Mouse (Mus musculus) liver, embryonic 18 days (tissue): ENCODE results near the gene Apopt1. TPM values are rescaled to one million over a fixed set of nuclear protein-coding genes. Genes with fewer than 3 reads are reported as not detected.

Experiments used
- polyA plus RNA-seq: library from polyadenylated mRNA; depleted of rRNA; stranded (reverse); fragments of >200 nt; gene quantifications from 2 replicates; pipeline ENCODE4 v1.2.3, GENCODE M21; 2012; rRNA removed

Apopt1 gene
- polyA plus RNA-seq = 13.6 TPM in 2 replicates

GRCm38 (mm10) chr12:111713004-111713651, at the start of gene Apopt1, which contains the start of gene Bag5:
Gene Apopt1, plus strand, starts transcription at chr12:111713261.
Gene Bag5, minus strand, starts transcription at chr12:111713257.

GRCm38 (mm10) chr12:111672176-111672575, 40.9 kb upstream of the Apopt1 start, which contains the start of gene Ckb:
Gene Ckb, minus strand, starts transcription at chr12:111672338.

GRCm38 (mm10) chr12:111677882-111678669, 35.0 kb upstream of the Apopt1 start, which contains the start of gene Trmt61a:
Gene Trmt61a, plus strand, starts transcription at chr12:111678105.

GRCm38 (mm10) chr12:111758381-111759175, 45.5 kb downstream of the Apopt1 start, which contains the start of gene Klc1:
Gene Klc1, plus strand, starts transcription at chr12:111758849.

Other genes starting within 250 kb of the Apopt1 start
- gene Gm266, start 227.4 kb upstream of the Apopt1 start, polyA plus RNA-seq = 0.58 and 0.59 TPM in 2 replicates
- 86.5 and 86.8 TPM in 2 replicates for gene Eif5, start 175.2 kb upstream of the Apopt1 start, polyA plus RNA-seq
- gene Mark3, start 138.7 kb upstream of the Apopt1 start, polyA plus RNA-seq = 18.8 and 21.0 TPM in 2 replicates
- gene Ckb, start 40.9 kb upstream of the Apopt1 start, polyA plus RNA-seq = 24.9 and 32.5 TPM in 2 replicates
- gene Trmt61a, start 35.2 kb upstream of the Apopt1 start, polyA plus RNA-seq = 11.3 and 12.2 TPM in 2 replicates
- gene Bag5, start within 50 bp of the Apopt1 start, polyA plus RNA-seq = 9.0 and 10.4 TPM in 2 replicates
- 13.5 and 14.4 TPM in 2 replicates for gene Klc1, start 45.6 kb downstream of the Apopt1 start, polyA plus RNA-seq
- gene Xrcc3, start 100.6 kb downstream of the Apopt1 start, polyA plus RNA-seq = 5.3 and 8.0 TPM in 2 replicates
- gene Zfyve21, start 100.9 kb downstream of the Apopt1 start, polyA plus RNA-seq = 56.0 and 62.1 TPM in 2 replicates
- 3.1 and 3.5 TPM in 2 replicates for gene Ppp1r13b, start 194.8 kb downstream of the Apopt1 start, polyA plus RNA-seq